Mouse (Mus musculus) intestine, embryonic 14.5 days (tissue): ENCODE measurements around the gene Adgrb2. TPM values are rescaled to one million over a fixed set of nuclear protein-coding genes. Genes with fewer than 3 reads are reported as not detected.

Experiments
- ATAC-seq: fragments of 200-750 bp; cut with Nextera tagmentation; replicated peaks from 2 replicates; pipeline ENCODE4 v1.8.0; 2017; ENCODE audit warnings: low read depth, moderate number of reproducible peaks, moderate TSS enrichment, moderate library complexity; ENCODE audit not compliant: low FRiP score, low TSS enrichment
- DNase-seq: peaks from one replicate; pipeline ENCODE4 v3.0.0-alpha.2; 2018; ENCODE audit warnings: low spot score
- H3K27ac ChIP-seq: fragments of 300-500 bp; sonication (generic); 2 replicates; pipeline ENCODE4 v1.5.1; 2014; ENCODE audit warnings: low read depth, mild to moderate bottlenecking, control low read depth
- H3K27me3 ChIP-seq: fragments of 300-500 bp; sonication (generic); replicated peaks from 2 replicates; pipeline ENCODE4 v1.6.1; 2014; ENCODE audit warnings: low read length, control low read depth; ENCODE audit not compliant: control insufficient read depth, insufficient read depth
- H3K36me3 ChIP-seq: fragments of 300-500 bp; sonication (generic); 2 replicates; pipeline ENCODE4 v1.6.1; 2014; ENCODE audit warnings: low read length, control low read depth; ENCODE audit not compliant: control insufficient read depth, insufficient read depth
- H3K4me1 ChIP-seq: fragments of 300-500 bp; sonication (generic); replicated peaks from 2 replicates; pipeline ENCODE4 v1.6.1; 2014; ENCODE audit warnings: low read length, control low read depth, mixed read lengths; ENCODE audit not compliant: control insufficient read depth, insufficient read depth
- H3K4me2 ChIP-seq: fragments of 300-500 bp; sonication (generic); 2 replicates; pipeline ENCODE4 v1.6.1; 2014; ENCODE audit warnings: low read length
- H3K4me3 ChIP-seq: fragments of 300-500 bp; sonication (generic); 2 replicates; pipeline ENCODE4 v1.5.1; 2014; ENCODE audit warnings: low read depth, low read length, control low read depth, mixed read lengths
- H3K9ac ChIP-seq: fragments of 300-500 bp; sonication (generic); 2 replicates; pipeline ENCODE4 v1.6.1; 2014; ENCODE audit warnings: mild to moderate bottlenecking, low read length
- H3K9me3 ChIP-seq: fragments of 300-500 bp; sonication (generic); 2 replicates; pipeline ENCODE4 v1.6.1; 2016; ENCODE audit warnings: low read length, control low read depth; ENCODE audit not compliant: control insufficient read depth
- WGBS: fragments of 180-500 bp; shearing (Covaris S2); extraction: QIAGEN DNeasy Blood & Tissue Kit; methylation state at CpG from one replicate; pipeline ENCODE4 v1.1.7; 2014; 5-methylcytosine and 5-hydroxymethylcytosine counted together
- polyA plus RNA-seq: library from polyadenylated mRNA; unstranded; fragments of >200 nt; fragmentation: Nextera tagmentation; extraction: Ambion mirVana; gene quantifications from 2 replicates; pipeline ENCODE4 v1.2.1, GENCODE M21; 2014

The Adgrb2 gene
- polyA plus RNA-seq, 1 experiment from 2014 or later = 2.9 TPM

GRCm38 (mm10) chr4:130060937-130061336 is 76.3 kb downstream of the Adgrb2 start:
- Histone ChIP-seq H3K9me3 (no peaks in the 10 kb centered on the region), H3K4me2 (no peak overlapping the region), H3K27ac (no peak overlapping the region), H3K27me3 (no peaks in the 10 kb centered on the region), H3K4me1 (peaks cover 5% of the 10 kb centered on the region; the same call in 1 of the 2 replicates), H3K9ac (no peak overlapping the region), H3K4me3 (no peak overlapping the region), H3K36me3 (peaks cover 52% of the 10 kb centered on the region)
- ATAC-seq = no peak
- DNase-seq = no peak

- H3K9ac ChIP-seq = no peak overlapping the region
- no peaks in the 10 kb centered on the region for H3K4me1 ChIP-seq
- DNase-seq (no peak), ATAC-seq (no peak)
- H3K4me2 ChIP-seq = no peak overlapping the region
- H3K27me3 ChIP-seq = no peaks in the 10 kb centered on the region
- WGBS = 54% methylated on average over 7 of the region's 7 CpGs
- peaks cover 45% of the 10 kb centered on the region for H3K36me3 ChIP-seq
- no peaks in the 10 kb centered on the region for H3K9me3 ChIP-seq
- H3K27ac ChIP-seq = no peak overlapping the region
- H3K4me3 ChIP-seq = no peak overlapping the region
Observed at GRCm38 (mm10) chr4:130063191-130063590, 78.5 kb downstream of the Adgrb2 start.

GRCm38 (mm10) chr4:130066816-130067215 is 82.1 kb downstream of the Adgrb2 start:
- Histone ChIP-seq H3K4me3 (no peak overlapping the region), H3K4me1 (no peaks in the 10 kb centered on the region), H3K4me2 (no peak overlapping the region), H3K27ac (no peak overlapping the region), H3K9me3 (no peaks in the 10 kb centered on the region), H3K9ac (no peak overlapping the region), H3K27me3 (no peaks in the 10 kb centered on the region), H3K36me3 (peaks cover 28% of the 10 kb centered on the region)
- WGBS = 12% methylated on average over 8 of the region's 8 CpGs
- peak; percentile 14; the same call in 1 of the 2 replicates for ATAC-seq
- no peak for DNase-seq

DNA sequence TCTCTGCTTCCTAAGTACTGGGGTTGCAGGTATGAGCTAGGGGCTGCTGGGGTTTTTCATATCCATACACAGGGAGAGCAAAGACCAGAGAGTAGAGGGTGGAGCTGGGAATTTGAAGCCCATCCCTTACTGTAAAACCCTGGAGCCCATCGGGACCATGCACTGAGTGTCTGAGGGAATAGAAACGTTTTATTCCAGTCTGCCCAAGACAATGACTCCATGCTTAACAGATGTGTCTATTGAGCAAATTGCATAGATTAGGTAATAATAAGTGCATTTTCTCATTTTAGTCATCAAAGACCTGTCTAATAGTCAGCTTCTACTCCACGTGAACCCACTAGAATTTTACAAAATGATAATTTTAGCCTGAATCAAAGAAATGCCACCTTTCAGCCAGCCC is 85.9 kb downstream of the Adgrb2 start:
- DNase-seq = no peak
- H3K9me3 ChIP-seq = no peaks in the 10 kb centered on the region
- H3K4me1 ChIP-seq = no peaks in the 10 kb centered on the region
- no peak overlapping the region for H3K9ac ChIP-seq
- H3K36me3 ChIP-seq = peaks cover 36% of the 10 kb centered on the region
- H3K27ac ChIP-seq = no peak overlapping the region
- H3K4me2 ChIP-seq = no peak overlapping the region
- 57% methylated on average over 3 of the region's 3 CpGs for WGBS
- ATAC-seq = no peak
- H3K27me3 ChIP-seq = no peaks in the 10 kb centered on the region
- no peak overlapping the region for H3K4me3 ChIP-seq

GRCm38 (mm10) chr4:130071758-130072157 is 87.1 kb downstream of the Adgrb2 start:
- peaks cover 38% of the 10 kb centered on the region for H3K36me3 ChIP-seq
- WGBS = 93% methylated on average over 2 of the region's 2 CpGs
- H3K27me3 ChIP-seq = no peaks in the 10 kb centered on the region
- ATAC-seq (no peak), DNase-seq (no peak)
- H3K4me2 ChIP-seq = no peak overlapping the region
- no peak overlapping the region for H3K4me3 ChIP-seq
- no peaks in the 10 kb centered on the region for H3K9me3 ChIP-seq
- no peak overlapping the region for H3K27ac ChIP-seq
- no peak overlapping the region for H3K9ac ChIP-seq
- H3K4me1 ChIP-seq = no peaks in the 10 kb centered on the region

Other genes starting within 250 kb of the Adgrb2 start
- 96.5 and 106 TPM in 2 replicates for gene Khdrbs1, start 242.6 kb upstream of the Adgrb2 start, polyA plus RNA-seq
- 276 and 279 TPM in 2 replicates for gene Ptp4a2, start 173.7 kb upstream of the Adgrb2 start, polyA plus RNA-seq
- 0.15 TPM in 1 of 2 replicates, not detected in the other for gene Spocd1, start 55.6 kb upstream of the Adgrb2 start, polyA plus RNA-seq
- gene Col16a1, start 63.0 kb downstream of the Adgrb2 start, polyA plus RNA-seq = 55.1 and 56.9 TPM in 2 replicates
- gene Pef1, start 117.7 kb downstream of the Adgrb2 start, polyA plus RNA-seq = 70.4 and 74.5 TPM in 2 replicates
- gene Hcrtr1, start 154.5 kb downstream of the Adgrb2 start, polyA plus RNA-seq = 0.15 TPM in 1 of 2 replicates, not detected in the other
- gene Tinagl1, start 190.3 kb downstream of the Adgrb2 start, polyA plus RNA-seq = 27.0 and 39.6 TPM in 2 replicates
- not detected in 2 replicates for gene Gm853, start 237.5 kb downstream of the Adgrb2 start, polyA plus RNA-seq